Mouse (Mus musculus) 416B (cell line): ENCODE results near the gene Anks6.

Experiments used
- DNase-seq: peaks from one replicate; pipeline ENCODE4 v3.0.0; 2011; ENCODE audit warnings: low read depth

Gene Anks6

DNA sequence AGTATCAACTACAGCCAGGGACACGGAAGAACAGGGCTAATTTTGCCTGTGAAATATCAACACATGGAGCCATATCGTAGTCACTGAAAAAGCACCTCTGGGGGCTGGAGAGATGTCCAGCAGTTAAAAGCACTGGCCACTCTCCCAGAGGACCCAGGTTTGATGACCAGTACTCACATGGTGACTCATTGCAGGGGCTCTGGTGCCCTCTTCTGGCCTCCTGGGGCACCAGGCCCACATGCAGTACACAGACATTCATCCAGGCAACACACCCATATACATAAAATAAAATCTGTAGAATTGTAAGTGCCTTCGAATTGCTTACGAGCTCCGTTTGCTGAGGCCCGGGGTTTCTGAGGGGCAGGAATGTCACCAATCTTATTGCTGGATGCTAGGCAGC lies 10.3 kb downstream of the Anks6 start:
- DNase-seq, result peak; percentile 28

DNA sequence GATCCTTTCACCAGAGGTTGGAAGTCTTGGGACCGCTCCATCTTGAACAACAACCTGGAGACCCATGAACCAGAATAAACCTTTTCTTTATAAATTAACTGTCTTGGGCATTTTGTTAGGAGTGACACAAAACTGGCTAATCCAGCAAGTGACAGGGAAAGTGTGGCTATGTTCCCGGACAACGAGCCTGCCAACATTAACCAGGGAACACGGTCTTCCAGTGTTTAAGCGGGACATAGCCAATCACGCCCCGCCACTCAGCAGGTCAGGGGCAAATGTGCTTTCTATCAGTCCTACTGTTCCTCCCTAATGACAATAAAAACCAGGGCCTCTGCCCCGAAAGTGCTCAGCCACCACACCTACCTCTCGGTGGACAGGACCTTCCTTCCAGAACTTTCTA lies 13.4 kb downstream of the Anks6 start:
- DNase-seq, result no peak

DNA sequence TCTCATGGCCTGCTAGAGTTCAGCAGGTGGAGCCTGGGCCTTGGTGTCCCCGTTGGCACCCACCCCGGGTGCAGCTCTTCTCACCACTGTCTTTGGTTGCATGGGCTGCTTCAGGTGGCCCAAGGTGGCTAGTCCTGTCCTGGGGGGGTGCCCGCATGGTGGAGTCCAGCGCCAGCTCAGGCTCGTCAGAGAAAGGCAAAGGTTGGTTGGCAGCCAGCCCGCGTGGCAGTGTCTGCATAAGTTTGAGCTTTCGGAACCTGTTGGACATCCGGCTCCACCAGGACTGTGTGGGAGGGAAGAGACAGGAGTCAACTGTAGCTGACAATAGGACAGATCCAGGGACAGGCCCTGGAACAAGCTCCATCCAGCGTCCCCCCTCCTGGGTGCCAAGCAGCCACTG lies 17.6 kb downstream of the Anks6 start:
- DNase-seq, result no peak

DNA sequence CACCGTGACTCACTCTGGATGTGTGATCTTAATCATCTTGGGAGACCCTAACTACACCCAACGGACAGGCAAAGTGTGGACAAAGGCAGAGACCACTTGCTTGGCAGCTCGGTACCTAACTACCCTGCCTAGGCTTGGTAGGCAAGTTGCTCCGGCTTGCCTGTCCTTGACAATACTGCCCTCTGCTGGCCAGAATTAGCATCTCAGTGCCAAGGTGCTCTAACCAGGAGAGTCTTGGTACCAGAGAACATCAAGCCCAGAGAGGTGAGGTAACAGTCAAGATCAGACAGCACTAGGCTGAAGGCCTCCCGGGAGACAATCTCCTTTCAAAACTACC lies 19.9 kb downstream of the Anks6 start:
- peak; percentile 73 for DNase-seq

DNA sequence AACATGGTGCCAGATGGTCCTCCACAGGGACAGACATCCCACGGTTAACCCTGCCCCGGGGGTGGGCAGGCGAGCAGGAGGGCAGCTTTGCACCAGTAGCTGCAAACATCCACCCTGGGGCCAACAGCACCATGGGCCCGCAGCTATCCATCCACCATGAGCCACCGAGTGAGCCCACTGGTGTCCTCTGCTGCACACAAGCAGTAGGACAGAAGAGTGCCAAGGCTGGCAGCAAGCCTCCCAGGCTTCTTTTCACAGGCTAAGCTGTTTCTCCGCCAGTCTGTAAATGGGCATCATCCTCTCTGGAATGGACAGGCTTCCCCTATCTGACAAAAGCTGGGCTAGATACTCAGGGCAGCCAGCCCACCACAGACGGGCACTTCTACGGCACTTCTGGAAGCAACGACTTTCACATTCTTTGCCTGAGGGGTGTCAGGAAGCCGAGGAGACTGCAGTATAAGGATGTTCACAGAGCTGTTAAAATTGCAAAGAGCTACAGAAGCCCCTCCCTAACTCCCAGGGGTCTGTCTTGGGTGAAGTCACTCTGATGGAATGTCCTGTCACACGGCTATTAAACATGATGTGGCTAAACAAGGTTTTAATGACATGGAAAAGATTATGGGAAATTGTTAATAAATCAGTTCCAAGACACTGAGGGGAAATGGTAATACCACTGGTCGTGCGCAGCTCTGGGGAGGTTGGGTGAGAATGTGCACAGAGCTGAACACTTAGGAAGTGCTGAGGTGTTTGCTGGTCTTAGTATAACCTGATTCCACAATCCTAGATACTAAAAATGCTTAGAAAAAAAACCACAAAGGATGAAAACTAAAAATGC lies 20.5 kb downstream of the Anks6 start:
- DNase-seq, result no peak

DNA sequence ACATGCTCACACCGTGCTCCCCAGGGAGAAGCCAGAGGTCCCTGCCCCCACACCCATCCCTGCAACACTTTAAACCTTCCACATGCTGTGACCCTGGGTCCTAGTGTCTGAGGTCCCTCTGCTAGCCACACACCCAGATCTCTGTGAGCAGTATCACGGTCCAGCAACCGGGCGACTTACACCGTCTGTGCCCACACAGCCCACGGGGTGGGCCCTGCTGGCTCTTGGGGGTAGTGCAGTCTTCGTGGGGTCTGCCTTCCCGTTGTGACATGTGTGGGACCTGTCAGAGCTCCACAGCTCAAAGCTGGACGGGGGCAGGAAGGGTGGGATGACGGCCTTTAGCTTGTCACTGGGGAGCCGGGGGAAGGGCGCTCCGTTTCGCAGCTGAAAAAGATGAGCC lies 21.7 kb downstream of the Anks6 start:
- DNase-seq, result no peak

DNA sequence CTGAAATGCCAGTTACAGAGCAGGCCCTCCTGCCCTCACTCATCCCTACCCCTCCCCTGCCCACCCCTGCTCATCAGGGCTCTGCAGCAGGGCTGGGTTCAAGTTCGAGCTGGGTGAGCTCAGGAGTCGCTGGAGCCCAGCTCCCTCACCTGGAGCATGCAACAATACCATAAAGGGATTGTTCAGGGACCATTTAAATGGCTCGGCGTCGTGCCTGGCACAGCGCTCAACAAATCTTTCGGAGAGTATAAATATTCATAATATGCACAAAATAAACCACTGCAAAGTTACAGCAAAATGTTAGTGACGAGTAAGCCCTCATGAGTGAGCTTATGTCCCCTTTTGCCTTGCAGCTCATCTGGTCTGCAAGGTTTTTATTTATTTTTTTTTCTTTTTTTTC lies 25.1 kb downstream of the Anks6 start:
- no peak for DNase-seq

DNA sequence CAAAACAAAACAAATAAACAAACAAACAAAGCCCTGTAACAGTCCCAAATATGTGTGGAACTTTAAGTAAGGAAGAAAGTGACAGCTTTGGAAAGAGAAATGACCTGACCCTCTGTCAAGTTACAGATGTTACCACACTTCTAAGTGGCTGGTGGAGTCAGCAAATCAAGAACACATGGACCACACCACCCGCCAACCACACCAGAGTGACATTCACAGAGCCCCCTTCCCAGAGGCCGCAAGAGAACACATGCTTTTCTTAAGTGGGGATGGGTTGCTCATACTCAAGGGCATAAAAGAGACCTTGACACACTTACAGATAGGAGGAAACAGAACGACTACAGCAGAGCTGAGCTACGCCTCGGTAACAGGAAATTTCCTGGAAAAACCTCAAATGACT lies 28.4 kb downstream of the Anks6 start:
- DNase-seq, result no peak

DNA sequence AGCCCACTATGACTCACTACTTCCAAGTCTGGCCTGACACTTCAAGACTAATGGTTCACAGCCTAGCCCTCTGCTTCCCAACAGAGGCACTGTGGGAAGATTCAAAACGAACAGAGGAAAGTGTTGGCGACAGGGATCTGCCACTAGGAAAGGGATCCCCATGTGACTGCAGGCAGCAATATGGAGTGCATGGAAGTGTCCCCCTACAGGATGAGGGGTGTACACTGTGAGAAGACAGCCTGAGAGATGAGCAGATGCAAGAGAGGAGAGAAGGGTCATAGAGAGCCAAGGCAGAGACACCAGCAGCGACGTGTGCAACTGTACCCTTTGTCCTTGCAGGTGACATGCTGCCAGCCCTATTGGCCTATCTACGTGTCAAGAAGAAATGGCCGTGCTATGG lies 33.3 kb downstream of the Anks6 start:
- DNase-seq, result no peak

DNA sequence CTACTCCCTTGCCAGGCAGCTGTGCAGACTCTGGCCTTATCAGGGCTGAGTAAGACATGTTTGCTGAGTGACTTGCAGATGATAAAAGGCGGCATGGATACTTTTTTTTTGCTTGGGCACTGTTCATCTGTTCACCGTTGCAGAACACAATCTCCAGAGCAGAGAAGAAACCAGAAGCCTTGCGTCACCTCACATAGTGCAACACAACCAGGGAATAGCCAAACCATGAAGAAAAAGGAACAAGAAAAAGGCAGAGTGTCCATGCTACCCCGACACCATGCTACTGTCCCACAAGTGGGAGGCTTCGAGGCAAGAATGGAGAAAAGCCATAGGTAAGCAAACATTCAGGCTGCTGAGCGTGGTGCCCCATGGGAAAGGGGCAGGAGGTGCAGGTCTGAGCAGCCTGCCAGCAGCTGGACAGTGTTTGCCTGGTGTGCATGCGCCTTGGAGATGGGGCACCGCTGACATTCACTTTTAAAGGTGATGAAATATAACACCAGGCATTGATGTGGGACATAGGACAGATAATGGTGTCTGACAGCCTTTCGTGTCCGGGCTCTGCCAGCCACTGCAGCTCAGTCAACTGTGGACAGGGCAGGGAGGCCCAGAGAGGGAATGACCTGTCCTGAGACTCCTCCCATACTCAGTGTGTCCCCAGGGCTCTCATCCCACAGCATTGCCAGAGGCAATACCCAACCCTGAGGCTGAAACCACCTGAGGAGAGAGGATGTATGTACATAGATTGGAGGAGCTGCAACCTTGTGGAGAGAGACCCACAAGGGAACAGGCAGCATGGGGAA lies 34.2 kb downstream of the Anks6 start:
- DNase-seq, result no peak

DNA sequence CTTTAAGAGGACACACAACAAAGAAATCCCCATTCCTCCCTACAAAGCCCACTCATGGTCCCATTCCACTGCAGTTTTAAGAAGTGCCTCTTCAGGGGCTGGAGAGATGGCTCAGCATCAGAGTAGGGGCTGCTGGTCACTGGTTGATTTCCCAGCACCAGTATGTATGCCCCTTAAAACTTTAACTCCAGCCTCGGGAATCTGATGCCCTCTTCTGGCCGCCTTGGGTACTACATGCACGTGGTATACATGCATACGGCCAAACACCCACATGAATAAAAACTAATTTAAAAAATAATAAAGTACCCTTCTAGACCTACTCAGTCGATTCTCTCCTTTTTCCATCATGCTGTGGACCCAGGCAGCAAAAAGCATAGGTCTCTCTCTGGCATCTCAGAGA lies 36.7 kb downstream of the Anks6 start:
- peak; percentile 53 for DNase-seq

DNA sequence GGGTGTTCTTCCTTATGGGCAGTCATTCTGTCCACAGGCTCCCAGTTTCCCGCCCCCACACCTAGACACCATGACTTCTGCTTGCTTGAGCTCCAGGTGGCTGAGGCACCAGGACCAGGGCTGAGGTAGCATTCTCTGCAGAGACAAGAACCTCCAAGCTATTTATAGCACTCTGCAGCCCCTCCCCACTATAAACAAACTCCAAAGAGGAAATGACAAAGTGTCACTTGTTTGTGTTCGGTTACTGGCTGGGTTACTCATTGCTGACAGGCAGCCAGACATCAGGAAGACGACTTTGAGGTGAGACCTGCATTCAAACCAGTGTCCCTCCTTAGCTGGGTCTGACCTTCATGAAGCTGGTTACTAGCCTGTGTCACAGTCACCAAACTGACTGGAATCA lies 42.1 kb downstream of the Anks6 start:
- DNase-seq, result peak; percentile 15

DNA sequence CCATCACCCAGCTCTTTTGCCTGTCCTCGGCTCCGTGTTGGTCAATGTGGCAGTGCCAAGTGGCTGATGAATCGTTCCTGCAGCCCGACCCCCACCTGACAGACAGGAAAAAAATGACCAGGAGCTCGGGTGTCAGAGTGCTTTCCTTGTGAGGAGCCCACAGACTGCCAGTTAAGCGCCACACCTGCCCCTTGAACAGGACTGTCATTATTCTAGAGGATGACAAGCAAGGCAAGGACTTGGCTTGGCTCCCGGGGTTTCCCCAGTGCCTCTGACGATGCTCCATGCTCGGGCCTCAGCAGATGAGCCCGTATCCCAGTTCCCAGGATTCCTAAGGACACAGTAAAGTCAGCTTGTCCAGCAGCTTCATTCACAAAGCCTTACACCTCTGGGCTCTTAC lies 44.8 kb downstream of the Anks6 start:
- DNase-seq, result no peak

DNA sequence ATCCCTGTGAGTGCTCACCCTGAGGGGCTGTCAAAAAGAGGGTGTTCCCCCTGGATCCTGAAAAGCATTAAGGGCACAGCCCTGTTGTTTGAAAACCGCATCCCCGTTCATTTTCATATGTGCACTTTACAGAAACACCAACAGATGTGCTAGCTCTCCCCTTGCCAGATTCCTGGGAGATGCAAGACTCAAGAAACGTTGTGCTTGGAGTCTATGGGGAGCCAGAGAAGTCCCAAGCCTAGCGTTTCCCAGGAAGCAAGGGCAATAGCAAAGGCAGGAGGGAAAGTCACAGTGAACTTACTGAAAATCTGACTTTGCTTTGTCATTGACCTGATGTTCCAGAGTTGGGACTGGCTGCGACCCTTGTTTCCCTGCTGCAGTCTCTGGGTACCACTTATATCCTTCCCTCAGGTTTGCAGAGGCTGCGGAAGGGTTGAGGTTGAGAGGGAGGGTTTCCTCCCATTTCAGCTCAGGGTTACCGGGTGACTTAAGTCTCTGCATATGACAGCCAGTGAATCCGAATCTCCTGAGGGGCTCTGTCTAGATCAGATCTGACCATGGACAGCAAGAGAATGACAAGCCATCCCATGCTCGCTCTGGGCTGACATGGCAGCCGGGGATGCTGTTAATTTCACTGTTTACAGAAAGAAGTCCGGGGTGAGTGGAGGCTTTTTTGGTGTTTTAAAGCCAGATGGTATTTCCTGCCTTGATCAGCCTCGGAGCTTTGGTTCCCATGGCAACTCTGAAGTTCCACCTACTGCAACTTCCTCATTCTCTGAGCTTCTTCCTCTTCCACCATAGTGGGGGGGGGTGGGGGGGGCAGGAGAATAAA lies 46.6 kb downstream of the Anks6 start:
- DNase-seq, result peak; percentile 69

DNA sequence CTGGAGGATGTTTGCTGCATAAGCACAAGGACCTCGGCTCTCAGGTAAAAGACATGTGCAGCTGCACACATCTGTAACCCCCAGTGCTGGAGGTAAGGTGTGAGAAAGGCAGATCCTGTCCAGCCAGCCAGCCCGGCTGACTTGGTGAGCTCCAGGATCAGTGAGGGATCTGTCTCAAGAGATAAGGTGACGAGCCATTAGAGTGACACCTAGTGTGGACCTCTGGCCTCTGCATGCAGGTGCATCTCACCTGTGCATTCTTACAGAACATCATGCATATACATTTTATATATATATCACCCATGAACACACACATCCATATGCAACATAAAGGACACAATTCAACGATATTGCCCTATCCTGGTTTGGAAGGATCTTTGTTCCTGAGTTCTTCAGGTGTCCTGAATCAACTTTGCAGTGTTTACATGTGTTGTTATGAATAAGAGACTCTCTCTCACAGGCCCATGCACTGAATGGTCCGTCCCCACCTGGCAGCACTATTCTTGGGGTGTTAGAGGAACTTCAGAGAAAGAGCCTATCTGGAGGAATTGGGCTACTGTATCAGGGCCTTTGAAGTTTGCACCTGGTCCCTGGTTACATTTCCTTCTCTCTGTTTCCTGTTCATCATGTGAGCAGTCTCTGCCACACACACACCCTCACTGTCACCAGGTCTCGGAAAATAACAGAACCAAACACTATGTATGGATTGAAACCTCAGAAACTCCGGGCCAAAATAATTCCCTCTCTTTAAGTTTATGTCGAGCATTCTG lies 56.4 kb downstream of the Anks6 start:
- no peak for DNase-seq

DNA sequence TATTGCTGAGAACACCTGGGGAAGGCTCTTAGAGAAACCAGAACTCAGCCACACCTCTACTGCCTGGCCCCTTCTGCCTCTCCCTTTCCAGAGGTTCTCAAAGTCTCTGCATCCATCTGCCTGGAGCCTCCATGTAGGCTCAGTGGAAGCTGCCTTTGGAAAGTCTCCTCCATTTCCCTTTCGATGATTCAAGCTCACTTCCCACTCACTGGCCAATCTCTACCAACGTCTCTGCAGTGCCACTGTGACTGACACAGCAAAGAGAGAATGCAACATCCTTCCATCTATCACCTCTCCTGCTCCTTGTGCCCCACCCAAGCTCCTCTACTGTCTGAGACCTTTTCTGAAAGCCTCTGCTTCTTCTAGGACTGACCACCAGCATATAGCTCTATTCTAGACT lies 59.3 kb downstream of the Anks6 start:
- DNase-seq, result no peak

DNA sequence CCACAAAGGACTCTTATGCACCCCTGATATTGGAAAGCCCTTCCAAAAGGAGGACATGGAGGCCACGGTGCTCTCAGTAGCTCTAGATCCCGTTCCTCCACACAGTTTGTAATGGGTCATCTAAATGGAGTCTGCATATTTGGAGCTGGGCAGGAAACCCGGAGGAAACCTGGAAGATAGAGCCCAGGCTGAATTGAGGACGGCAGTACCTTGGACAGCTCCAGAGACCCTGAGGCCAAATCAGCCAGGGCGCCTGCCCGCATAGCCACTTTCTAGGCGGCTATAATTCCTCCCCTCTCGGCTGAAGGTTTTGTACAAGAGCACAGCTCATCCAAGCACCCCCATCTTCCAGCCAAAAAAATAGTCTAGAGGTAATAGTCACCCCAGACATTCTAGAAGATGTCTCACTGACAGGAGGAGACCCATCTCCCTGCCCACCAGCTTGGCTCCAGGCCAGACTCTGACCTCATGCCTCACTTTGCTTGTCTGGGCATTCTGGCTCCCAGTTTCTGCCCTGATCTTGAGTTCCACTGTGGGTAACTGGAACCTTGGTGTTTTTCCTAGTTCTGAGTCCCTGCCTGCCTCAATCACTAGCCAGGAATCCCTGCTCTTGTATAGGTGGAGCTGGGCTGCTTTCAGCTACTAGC lies 64.3 kb downstream of the Anks6 start:
- no peak for DNase-seq

DNA sequence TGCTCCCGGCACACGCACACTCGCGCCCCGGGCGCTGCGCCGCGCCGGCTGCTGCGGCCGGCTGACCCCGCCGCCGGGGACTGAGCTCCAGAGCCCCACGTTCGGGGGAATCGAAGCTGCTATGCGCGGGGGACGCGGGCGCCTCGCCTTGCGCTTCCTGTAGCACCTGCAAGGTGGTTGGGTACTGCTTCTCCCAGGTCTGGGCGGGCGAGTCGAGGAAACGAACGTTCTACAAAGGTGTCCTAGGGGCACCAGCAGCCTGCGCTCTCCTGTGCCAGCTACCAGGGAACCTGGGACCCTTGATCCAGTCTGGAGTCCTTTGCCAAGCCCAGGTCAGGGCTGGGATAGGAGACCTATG lies 65.3 kb downstream of the Anks6 start:
- no peak for DNase-seq

DNA sequence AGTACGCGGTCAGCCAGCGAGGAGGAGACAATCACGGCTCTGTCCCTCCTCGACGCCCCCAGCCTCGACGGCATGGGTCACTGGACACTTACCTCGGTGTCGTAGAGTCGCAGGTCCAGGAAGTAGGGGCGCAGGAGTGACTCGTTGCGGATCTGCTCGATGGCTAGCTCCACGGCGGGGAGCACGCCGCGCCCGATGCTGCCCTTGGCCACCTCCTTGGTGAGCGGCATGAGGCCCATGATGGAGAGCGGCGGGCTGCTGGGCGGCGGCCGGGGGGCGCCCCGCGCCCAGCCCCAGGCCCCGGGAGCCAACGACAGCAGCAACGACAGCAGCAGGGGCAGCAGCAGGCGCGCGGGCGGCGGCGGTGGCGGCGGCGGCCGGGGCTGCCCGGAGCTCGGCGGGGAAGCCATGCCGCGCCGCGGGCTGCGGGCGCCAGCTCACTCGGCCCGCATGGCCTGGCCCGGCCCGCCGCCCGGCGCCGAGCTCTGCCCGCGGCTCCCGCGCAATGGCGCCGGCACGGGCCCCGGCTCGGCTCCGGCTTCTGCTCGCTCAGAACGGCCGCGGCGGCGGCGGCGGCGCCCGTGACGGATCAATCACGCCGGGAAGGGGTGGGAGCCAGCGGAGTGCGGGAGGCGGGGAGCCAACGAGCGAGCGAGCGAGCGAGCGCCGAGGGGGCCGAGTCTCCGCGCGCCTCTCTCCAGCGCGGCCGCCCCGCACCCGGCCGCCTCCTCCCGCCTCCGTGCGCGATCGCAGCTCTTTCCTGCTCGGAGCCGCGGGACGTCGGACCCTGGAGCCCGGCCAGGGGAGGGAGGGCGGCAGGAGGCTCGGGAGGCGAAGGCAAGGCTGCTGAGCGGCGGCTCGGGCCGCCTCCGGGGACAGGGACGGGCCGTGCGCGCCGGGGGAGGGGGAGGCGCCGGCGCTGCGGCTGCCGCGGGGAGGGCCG lies 65.9 kb downstream of the Anks6 start, which contains the start of gene Gabbr2:
Gabbr2 (minus strand) TSS at position 858 of the 943 bp plus-strand sequence.
- no peak for DNase-seq

DNA sequence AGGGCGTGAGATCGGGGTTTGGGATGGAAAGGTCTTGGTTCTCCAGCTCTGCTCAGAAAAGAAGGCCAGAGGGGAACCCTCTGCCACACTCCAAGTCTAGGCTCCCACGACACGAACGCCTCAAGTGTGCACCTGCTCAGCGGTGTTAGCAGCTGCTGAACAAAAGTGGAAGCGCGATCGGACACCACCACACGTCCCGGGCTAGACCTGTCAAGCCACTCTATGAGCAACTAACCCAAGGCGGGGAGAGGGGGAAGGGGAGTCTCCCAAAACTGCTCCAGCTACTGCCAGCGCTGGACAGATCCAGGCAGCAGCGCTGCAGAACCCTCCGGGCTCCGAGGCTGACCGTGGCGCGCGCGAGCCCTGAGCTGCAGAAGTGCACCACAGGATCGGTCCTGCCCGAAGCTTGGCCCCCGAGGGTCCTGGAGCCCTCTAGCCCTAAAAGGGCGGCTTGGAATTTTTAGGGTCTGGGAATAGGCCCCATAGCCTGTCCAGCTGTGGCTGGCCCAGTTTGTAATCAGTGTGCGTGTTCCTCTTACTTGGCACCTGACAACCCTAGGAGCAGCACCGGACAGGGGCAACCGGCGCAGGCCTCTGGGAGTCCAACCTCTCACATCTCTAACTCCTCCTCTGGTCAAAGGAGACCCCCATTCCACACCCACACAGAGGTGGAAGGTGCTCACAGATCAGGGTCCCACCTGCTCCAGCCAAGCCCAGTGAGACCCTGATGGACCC lies 66.8 kb downstream of the Anks6 start:
- no peak for DNase-seq
